Mouse (Mus musculus): Measurements from ENCODE around the gene Trmt10b.

DNA sequence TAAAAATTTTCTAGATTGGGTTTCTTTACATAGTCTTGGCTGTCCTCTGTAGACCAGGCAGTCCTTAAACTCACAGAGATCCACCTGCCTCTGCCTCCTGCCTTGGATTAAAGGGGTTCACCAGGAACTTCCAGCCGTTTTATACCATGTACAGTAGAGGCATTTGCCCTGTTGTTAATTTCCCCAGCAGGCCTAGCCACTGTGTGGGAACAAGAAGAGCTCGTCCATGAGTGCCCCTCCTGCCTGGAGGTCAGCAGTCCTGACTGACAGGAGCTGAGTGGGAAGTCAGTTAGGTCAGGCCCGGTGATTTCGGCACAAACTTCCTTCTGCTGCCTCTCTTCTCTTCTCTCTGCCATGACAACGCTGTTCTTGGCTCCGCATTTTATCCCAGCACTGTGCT is 11.7 kb downstream of the Trmt10b start:
- TF ChIP-seq TCF12 (IDR thresholded peaks at IDR 0.05; ENCODE audit: low read depth, low read length) (no peak), POLR2A (IDR thresholded peaks at IDR 0.05; ENCODE audit: control insufficient read depth in 1 of 2, insufficient read depth in 1 of 2, low read depth in 1 of 2, low read length in 2 of 2, poor library complexity in 1 of 2) (no peak), NRF1 (IDR thresholded peaks at IDR 0.05; ENCODE audit: insufficient read depth, low read depth, low read length, poor library complexity, severe bottlenecking) (no peak), TBP (IDR thresholded peaks at IDR 0.05; ENCODE audit: low read depth, low read length) (no peak), ELF1 (IDR thresholded peaks at IDR 0.05; ENCODE audit: low read depth, low read length) (no peak)

Data from MEL (cell line).